Mouse (Mus musculus) hematopoietic stem cell, adult 5-6 weeks (primary cell): ENCODE results near the gene Adam19. TPM values are rescaled to one million over a fixed set of nuclear protein-coding genes. Genes with fewer than 3 reads are reported as not detected.
A peak's percentile ranks its signal among the peaks of the same experiment; 100 is the strongest.
"Not testable (repeated sequence)": the region's sequence is repeated elsewhere in the genome, so short reads cannot be mapped to it uniquely, and the experiment has no call there.

Experiments
- ATAC-seq, 2 experiments: fragments of 125-278 bp in 1 of 2; replicated peaks in 1 of 2; 2 replicates each; pipeline ENCODE4 v1.8.0; 2016 to 2017; ENCODE audit warnings: inconsistent platforms in 2 of 2, mild to moderate bottlenecking in 2 of 2, moderate number of reproducible peaks in 2 of 2, low read depth in 1 of 2, moderate TSS enrichment in 1 of 2; ENCODE audit not compliant: low FRiP score in 2 of 2, poor library complexity in 2 of 2, severe bottlenecking in 2 of 2, insufficient read depth in 1 of 2, low TSS enrichment in 1 of 2
- total RNA-seq: library from RNA; stranded (forward); fragments of 172-1452, 232-1000 nt; gene quantifications from 2 replicates; pipeline ENCODE4 v1.2.3, GENCODE M21; 2017

The Adam19 gene
- total RNA-seq, 1 experiment from 2014 or later: 1.4 TPM

DNA sequence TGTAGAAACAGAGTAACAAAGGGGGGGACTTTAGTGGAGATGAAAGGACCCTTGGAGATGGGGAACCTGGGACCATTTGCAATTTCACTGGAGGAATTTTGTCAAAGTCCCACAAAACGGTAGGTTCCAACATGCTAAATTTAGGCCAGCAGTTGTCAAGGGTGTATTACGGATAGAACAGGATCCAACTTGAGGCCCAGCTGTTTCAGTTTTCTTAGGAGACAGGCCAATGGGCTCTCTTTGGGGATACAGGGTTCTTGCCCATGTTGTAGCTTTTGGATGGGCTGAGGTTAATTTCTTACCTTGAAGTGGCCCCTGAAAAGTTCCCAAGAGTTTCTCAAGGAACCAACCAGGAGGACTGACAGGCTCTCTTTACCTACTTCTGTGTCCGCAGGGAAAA lies 8.5 kb upstream of the Adam19 start:
- no peak for ATAC-seq

DNA sequence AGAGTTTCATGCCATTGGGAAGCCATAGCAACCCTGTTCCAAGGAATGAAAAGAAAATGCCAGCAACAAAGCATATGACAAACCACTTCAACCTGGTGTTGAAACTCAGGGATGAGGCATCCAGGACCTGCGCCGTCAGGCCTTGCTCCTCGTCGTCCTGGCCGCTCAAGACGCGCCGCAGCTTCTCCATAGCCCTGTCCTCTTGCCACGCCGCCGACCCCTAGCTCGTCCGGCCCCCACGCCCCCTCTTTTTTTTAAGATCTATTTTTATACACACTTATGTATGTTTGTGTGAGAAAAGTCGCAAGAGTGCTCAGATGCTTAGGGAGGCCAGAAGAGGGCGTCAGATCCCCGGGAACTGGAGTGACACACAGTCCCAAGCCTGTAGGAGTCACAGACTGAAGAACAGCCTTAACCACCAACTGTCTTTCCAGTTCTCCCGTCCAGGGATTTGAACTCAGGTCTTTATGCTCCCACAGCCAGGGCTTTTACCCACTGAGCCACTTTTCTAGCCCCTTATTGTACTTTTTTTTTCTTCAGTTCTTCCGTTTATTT lies 3.6 kb upstream of the Adam19 start, which contains the start of gene Gm12166:
Gene Gm12166, minus strand, starts transcription at position 217 of the 555 bp plus-strand sequence.
- peak; percentile 37 to 51; a peak in 2 of 4 replicates for ATAC-seq

DNA sequence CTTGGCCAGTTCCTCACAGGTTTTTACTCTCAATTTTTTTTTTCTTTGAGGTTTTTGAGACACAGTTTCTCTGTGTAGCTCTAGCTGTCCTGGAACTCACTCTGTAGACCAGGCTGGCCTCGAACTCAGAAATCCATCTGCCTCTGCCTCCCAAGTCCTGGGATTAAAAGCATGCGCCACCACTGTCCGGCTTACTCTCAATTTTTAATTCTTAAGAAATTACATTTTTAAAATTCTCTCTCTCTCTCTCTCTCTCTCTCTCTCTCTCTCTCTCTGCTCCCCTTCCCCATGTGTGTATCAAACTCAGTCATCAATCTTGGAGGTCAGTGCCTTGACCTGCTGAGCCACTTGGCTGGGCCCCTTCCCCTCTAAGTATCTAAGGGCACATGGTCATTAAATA lies 2.3 kb upstream of the Adam19 start:
- ATAC-seq: not testable (repeated sequence)

DNA sequence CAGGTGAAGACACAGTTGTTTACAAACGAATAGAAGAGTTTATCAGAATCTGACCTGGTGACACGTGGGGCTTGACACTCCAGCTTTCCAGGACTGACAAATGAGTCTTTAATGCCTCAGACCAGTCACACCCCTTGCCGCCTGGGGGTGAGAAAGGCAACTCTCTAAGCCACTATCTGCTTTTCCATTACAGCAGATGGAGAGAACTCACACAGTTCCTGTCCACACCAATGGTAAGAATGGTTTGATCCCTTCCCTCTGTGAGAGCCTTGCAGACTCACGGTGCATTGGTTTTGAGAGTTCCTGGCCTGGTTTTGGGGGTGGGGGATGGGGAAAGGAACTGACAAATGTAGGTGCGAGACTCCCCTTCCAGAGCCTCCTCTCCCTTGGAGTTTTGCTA lies 1.5 kb upstream of the Adam19 start:
- ATAC-seq: no peak

DNA sequence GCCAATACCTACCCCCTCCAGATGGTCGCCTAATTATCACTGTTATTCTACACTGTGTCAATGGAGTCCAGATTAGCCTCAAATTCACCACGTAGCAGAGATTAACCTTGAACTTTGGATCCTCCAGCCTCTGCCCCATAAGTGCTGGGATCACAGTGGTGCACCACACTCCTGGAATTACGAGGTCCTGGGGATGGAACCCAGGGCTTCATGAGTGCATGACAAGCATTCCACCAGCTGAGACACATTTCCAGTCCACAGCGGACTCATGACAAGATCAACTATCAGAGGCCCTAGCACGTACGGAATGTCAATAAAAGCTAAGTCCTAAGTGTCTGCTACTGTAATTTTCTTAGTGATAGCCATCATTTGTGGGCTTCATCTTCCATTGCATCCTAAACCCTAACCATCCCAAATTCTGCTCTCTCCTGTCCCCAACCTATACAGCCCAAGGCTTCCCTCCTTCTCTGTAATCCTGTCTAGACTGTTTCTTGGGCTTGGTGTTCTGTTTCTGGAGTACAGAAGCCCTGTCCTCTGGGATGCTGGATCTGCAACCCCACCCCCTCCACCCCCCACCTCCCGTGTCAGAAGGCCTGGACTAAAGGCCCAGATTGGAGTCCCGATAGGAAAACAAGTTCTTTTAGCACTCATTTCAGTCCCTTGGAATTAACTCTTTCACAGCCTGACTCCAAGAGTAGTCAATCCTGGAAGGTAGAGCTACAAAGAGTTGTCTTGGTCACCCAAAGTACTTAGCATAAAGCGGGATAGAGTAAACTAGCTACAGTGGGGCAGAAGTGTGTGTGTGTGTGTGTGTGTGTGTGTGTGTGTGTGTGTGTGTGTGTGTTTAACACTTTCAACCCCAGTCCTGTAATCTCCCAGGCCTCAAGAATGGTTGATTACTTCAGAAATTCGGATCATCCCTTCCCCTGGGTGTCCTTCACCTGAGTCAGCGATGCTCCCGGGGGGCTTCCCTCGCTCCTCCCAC lies 589 bp upstream of the Adam19 start:
- no peak for ATAC-seq

DNA sequence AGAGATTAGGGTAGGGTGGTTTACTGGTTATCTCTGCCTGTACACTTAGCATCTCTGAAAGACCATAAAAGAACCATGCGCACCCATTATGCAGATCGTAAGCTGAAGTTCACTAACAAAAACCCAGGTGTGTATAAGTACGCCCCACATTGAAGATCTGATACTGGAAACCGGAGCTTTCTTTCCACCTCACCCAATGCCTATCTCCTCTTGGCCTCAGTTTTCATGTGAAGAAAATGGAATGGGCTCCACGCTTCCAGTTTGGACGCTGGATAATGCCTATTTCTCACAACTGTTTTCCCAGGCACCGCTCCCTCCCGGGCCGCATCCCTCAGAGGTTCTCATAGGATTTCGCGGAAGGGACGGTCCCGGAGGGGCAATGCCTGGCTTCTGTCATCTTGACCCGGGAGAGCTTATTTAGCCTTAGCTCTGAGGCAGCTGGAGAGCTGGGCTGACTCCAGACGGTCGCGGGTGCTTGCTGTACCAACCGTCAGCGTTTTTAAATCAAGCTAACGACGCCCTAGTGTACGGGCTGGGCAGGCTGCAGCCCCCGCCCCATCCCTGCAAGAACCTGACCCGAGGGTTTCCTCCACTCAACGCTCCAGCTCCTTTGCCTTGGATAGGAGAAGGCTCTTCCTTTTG lies 1.1 kb downstream of the Adam19 start:
- no peak; a peak in 1 of 4 replicates for ATAC-seq

GRCm38 (mm10) chr11:46058011-46058410 lies 2.2 kb downstream of the Adam19 start:
- no peak for ATAC-seq

DNA sequence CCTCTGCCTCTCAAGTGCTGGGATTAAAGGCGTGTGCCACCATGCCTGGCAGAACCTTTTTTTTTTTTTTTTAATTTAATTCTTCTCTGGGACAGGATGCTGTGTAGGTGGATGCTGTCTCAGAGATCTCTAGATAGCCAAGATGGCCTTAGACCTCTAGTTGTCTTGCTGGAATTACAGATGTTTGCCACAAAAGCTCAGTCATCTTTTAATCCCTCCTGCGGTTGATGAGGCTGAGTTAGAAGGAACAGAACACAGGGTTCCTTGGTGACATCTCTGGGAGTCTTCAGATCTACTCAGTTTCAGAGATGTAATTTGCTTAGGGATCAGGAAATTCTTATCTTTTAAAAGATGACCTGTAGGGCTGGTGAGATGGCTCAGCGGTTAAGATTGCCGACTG lies 3.1 kb downstream of the Adam19 start:
- no peak for ATAC-seq

DNA sequence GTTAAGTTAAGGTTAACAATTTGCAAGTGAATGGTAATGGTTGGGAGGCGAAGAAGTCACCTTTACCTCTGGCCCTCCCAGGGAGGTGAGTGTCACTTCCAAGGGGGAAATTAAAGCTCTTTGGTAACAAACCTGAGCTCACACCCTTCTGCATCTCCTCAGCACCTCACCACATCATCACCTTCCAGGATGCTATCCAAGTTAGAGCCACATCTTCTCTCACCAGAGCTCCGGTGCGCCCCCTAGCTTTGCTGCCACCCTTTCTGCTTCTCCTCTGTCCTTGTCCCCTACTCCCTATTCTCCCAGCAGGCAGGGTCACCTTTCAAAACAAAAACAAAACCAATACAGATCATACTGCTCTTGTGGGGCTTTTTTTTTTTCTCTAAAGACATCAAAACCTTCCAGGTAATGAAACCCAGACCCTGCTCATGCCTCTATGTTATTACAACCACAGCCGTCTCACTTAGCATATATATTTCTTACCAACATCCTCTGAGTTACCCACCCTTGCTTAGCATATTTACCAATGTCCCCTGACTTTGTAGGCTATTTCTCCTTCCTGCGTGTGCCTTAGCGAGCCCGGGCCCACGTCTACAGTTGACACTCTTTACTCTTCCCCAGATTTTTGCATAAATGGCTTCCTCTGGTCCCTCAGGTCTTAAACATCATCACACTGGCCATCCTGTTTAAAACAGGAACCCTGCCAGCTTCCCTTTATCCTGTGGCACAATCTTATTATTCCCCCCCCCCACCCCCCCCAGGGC lies 4.3 kb downstream of the Adam19 start:
- no peak for ATAC-seq

DNA sequence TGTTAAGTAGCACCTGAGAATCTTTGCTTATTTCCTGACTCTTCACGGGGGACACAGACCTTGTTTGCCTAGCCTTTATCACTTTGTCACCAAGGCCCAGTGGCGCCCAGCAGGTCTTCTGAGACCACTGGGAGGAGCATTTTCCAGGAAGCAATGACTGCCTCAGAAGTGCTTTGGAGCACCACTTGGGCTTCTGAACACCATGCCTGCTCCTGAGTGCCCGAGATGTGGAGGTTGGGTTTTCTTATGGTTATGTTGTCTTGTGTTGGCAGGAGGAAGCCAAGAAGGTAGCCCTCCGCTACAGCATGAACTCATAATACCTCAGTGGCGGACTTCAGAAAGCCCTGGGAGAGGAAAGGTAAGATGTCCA lies 4.8 kb downstream of the Adam19 start:
- no peak for ATAC-seq

- peak in 1 of 2 experiments; percentile 27; a peak in 1 of 4 replicates for ATAC-seq
These were observed 6.1 kb downstream of the Adam19 start for GRCm38 (mm10) chr11:46061776-46062445.

- ATAC-seq: no peak
These were observed 6.8 kb downstream of the Adam19 start for GRCm38 (mm10) chr11:46062569-46062968.

DNA sequence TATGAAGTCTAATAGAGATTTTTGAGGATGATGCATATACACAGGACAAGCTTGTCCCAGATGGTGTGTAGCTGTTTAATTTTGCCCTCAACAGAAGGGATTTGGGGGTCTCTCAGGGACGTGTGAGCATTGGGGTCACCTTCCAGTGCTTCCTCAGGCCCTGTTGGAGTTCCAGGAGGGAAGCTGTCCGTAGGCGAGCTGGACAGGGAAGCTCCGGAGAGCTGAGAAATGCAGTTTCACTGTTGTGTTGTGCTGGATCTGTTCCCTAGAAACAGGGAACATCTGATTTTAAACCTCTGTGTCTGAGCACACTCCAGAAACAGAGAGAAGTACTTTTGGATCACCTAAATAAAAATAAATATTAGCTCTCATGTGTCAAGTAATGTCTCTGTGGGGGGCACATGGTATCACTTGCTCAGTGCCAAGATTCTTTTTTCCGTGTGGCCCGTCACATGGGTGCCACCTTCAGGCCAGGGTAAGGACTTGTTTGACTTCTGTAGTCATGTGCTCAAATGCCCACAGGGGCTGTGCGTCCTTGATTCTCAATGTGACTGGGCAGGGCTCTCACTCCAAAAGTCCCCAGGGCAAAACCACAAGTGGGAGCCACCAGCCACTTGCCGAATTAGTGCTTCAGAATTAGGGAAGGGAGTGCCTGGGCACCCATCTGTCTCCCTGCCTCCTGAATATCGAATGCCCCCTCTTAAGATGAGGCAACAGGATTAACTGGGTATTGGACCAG lies 7.4 kb downstream of the Adam19 start:
- peak; percentile 55 to 61; a peak in 2 of 4 replicates for ATAC-seq

GRCm38 (mm10) chr11:46064767-46065166 lies 9.0 kb downstream of the Adam19 start:
- no peak for ATAC-seq

- ATAC-seq: no peak
These were observed 9.6 kb downstream of the Adam19 start for GRCm38 (mm10) chr11:46065201-46066011.
